In the genomic region with DNA sequence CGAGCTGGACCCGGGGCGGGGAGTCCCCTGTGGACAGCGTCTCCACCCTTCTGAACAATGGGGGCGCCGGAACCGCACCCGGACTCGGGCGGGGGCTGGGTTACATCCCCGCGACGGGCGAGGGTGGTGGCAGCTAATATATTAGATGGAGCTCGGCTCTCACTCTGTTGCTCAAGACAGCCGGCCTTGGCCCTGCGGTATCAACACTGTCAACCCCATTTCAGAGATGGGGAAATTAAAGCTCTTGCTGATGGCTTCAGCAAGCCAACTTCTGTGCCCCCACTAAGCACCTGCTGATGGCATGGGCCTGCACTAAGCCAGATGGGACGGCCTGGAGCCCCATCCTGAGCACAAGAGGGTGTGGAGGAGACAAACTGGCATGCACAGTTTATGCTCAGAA, we compare ENCODE assay signal across 8 mouse cellular contexts. TPM values are rescaled to one million over a fixed set of nuclear protein-coding genes. Genes with fewer than 3 reads are reported as not detected.
DNase-seq lines count a peak whose midpoint lies in the region; ATAC-seq lines count a peak whose summit lies in the region.

No protein-coding gene starts in this region.

- H3K27ac ChIP-seq in kidney, embryonic 16.5 days (ENCODE audit: low read length) = peak overlapping the region; percentile 90
- H3K27ac ChIP-seq in embryonic facial prominence, embryonic 10.5 days (replicated peaks) = peak overlapping the region; percentile 100
- H3K27ac ChIP-seq in intestine, embryonic 14.5 days (ENCODE audit: low read depth) = peak overlapping the region; percentile 95

- peak overlapping the region; percentile 92 for H3K4me3 ChIP-seq in kidney, embryonic 16.5 days (ENCODE audit: low read length)
- peak overlapping the region; percentile 93 for H3K4me3 ChIP-seq in embryonic facial prominence, embryonic 10.5 days
- peak overlapping the region; percentile 79 for H3K4me3 ChIP-seq in intestine, embryonic 14.5 days (ENCODE audit: low read depth, low read length)

- peak overlapping the region; percentile 90 for H3K9ac ChIP-seq in kidney, embryonic 16.5 days (replicated peaks; ENCODE audit: low read length)
- H3K9ac ChIP-seq in intestine, embryonic 14.5 days (ENCODE audit: low read length) = peak overlapping the region; percentile 97

- peak overlapping the region; percentile 70 for H3K4me2 ChIP-seq in kidney, embryonic 16.5 days (replicated peaks; ENCODE audit: low read depth, low read length)
- peak overlapping the region; percentile 89 for H3K4me2 ChIP-seq in intestine, embryonic 14.5 days (ENCODE audit: low read length)

- H3K27me3 ChIP-seq in kidney, embryonic 16.5 days (ENCODE audit: insufficient read depth, low read length) = no peaks in the 10 kb centered on the region
- no peaks in the 10 kb centered on the region for H3K27me3 ChIP-seq in embryonic facial prominence, embryonic 10.5 days (replicated peaks; ENCODE audit: low read depth, poor library complexity, severe bottlenecking)
- no peaks in the 10 kb centered on the region for H3K27me3 ChIP-seq in intestine, embryonic 14.5 days (replicated peaks; ENCODE audit: control insufficient read depth, insufficient read depth, low read length)

- ATAC-seq in kidney, embryonic 16.5 days (ENCODE audit: low FRiP score, low TSS enrichment) = peak; percentile 63
- ATAC-seq in intestine, embryonic 14.5 days (replicated peaks; ENCODE audit: low FRiP score, low TSS enrichment, low read depth) = peak; percentile 76
- ATAC-seq in monocyte, adult 5-6 weeks (replicated peaks; ENCODE audit: insufficient number of reproducible peaks, low FRiP score, low TSS enrichment, poor library complexity, severe bottlenecking) = peak; percentile 7; the same call in 1 of the 2 replicates

- DNase-seq in kidney, postnatal 10 days = no peak
- no peak for DNase-seq in embryonic facial prominence, embryonic 10.5 days (ENCODE audit: low spot score)
- no peak for DNase-seq in intestine, embryonic 14.5 days (ENCODE audit: low spot score)
- DNase-seq in right cerebral cortex, postnatal 4 days = no peak
- DNase-seq in urinary bladder, adult 18-20 months (ENCODE audit: low spot score in 2 of 2) = no peak
- DNase-seq in kidney, postnatal 36 days = no peak

- H3K36me3 ChIP-seq in kidney, embryonic 16.5 days (ENCODE audit: insufficient read depth, low read length) = no peaks in the 10 kb centered on the region
- no peaks in the 10 kb centered on the region for H3K36me3 ChIP-seq in embryonic facial prominence, embryonic 10.5 days (replicated peaks)
- no peaks in the 10 kb centered on the region for H3K36me3 ChIP-seq in intestine, embryonic 14.5 days (ENCODE audit: control insufficient read depth, insufficient read depth, low read length)

- H3K4me1 ChIP-seq in kidney, embryonic 16.5 days (ENCODE audit: insufficient read depth, low read length) = peaks cover 24% of the 10 kb centered on the region
- H3K4me1 ChIP-seq in embryonic facial prominence, embryonic 10.5 days = peaks cover 51% of the 10 kb centered on the region
- H3K4me1 ChIP-seq in intestine, embryonic 14.5 days (replicated peaks; ENCODE audit: control insufficient read depth, insufficient read depth, low read length) = peaks cover 11% of the 10 kb centered on the region; the same call in 1 of the 2 replicates

- no peaks in the 10 kb centered on the region for H3K9me3 ChIP-seq in kidney, embryonic 16.5 days (ENCODE audit: low read length)
- no peaks in the 10 kb centered on the region for H3K9me3 ChIP-seq in embryonic facial prominence, embryonic 10.5 days
- H3K9me3 ChIP-seq in intestine, embryonic 14.5 days (ENCODE audit: control insufficient read depth, low read length) = no peaks in the 10 kb centered on the region

- under 1% methylated on average over 18 of the region's 18 CpGs for WGBS in kidney, embryonic 16.5 days
- under 1% methylated on average over 18 of the region's 18 CpGs for WGBS in embryonic facial prominence, embryonic 10.5 days
- WGBS in intestine, embryonic 14.5 days = under 1% methylated on average over 18 of the region's 18 CpGs

RNA-seq across cellular contexts. Expression of a gene that starts 0.5 kb away (rescaled TPM):
- 11.9 and 13.7 TPM in 2 replicates for polyA plus RNA-seq in kidney, embryonic 16.5 days (2015; fragmentation: Nextera tagmentation; extraction: Ambion mirVana)
- 12.6 and 12.7 TPM in 2 replicates for polyA plus RNA-seq in embryonic facial prominence, embryonic 10.5 days (2016; fragmentation: Nextera tagmentation; extraction: Ambion mirVana)
- polyA plus RNA-seq in intestine, embryonic 14.5 days (2014; fragmentation: Nextera tagmentation; extraction: Ambion mirVana) = 8.0 and 8.6 TPM in 2 replicates
- 24.2 to 33.0 TPM (median 28.5 TPM) in 3 replicates for total RNA-seq in monocyte, adult 5-6 weeks (2017)

Comparison
In these comparisons a context has a peak if more than half of its experiments do, and no peak if none do; other contexts are left out.
1. ATAC-seq: peak in every context shown above with its lines; median percentile 76 in intestine, embryonic 14.5 days; 63 in kidney, embryonic 16.5 days; 7 in monocyte, adult 5-6 weeks.